In the genomic region with DNA sequence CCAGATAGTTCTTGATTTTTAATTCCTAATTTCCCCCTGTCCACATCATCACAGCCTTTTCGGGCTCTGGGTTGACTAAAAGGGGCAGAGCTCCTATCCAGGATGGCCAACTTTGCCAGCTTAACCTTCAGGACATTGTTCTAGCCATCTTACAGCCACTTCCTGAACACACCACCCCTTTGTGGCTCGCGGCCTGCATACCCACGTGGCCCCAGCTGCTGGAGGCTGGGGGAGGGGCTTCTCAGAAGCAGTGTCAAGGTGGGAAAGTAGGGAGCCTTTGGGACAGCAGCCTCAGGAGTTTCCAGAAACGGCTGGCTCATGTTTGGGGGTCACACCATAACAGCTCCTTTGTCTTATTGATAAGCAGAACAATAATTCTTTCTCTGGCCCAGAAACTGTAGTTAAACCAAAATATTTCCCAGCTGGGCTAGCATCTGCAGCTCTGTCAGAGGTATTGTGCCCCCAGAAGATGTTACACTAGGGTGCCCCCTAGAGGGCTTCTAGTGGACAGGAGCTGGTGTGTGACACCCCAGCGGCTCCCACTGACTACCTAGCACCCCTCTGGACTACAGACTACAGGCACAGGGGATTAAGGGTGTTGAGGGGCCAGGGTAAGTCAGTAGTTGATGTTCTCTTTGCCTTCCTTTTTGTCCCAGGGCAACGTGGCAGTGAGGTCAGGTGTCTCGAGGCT, we compare ENCODE assay signal across 9 mouse cellular contexts. TPM values are rescaled to one million over a fixed set of nuclear protein-coding genes. Genes with fewer than 3 reads are reported as not detected.
A peak's percentile ranks its signal among the peaks of the same experiment; 100 is the strongest.
DNase-seq lines count a peak whose midpoint lies in the region; ATAC-seq lines count a peak whose summit lies in the region.
"Had no signal": no experiment of that assay in that cellular context is flagged by ENCODE, and none has a peak within 500 bp of the region (broad histone marks: within the 10 kb centered on the region; RNA-seq: fewer than 3 reads in every experiment).

No protein-coding gene starts in this region.

- 51% methylated on average over 8 of the region's 8 CpGs for WGBS in forebrain, embryonic 14.5 days
- WGBS in forebrain, embryonic 10.5 days = 62% methylated on average over 8 of the region's 8 CpGs
- 59% methylated on average over 8 of the region's 8 CpGs for WGBS in neural tube, embryonic 12.5 days

- no peaks in the 10 kb centered on the region for H3K9me3 ChIP-seq in forebrain, embryonic 14.5 days (replicated peaks; ENCODE audit: control insufficient read depth, low read length)
- no peaks in the 10 kb centered on the region for H3K9me3 ChIP-seq in forebrain, embryonic 10.5 days
- no peaks in the 10 kb centered on the region for H3K9me3 ChIP-seq in neural tube, embryonic 12.5 days

- no peaks in the 10 kb centered on the region for H3K4me1 ChIP-seq in forebrain, embryonic 14.5 days (ENCODE audit: control insufficient read depth, insufficient read depth, low read length)
- H3K4me1 ChIP-seq in forebrain, embryonic 10.5 days = peaks cover 11% of the 10 kb centered on the region; the same call in 1 of the 2 replicates
- no peaks in the 10 kb centered on the region for H3K4me1 ChIP-seq in neural tube, embryonic 12.5 days

- H3K4me2 ChIP-seq in forebrain, embryonic 14.5 days (ENCODE audit: low read length) = no peak overlapping the region
- no peak overlapping the region for H3K4me2 ChIP-seq in neural tube, embryonic 12.5 days (replicated peaks)

- H3K9ac ChIP-seq in forebrain, embryonic 14.5 days (ENCODE audit: low read length) = no peak overlapping the region
- H3K9ac ChIP-seq in neural tube, embryonic 12.5 days = no peak overlapping the region

- peak; percentile 25; the same call in 1 of the 2 replicates for ATAC-seq in forebrain, embryonic 14.5 days
- peak; percentile 62; the same call in 1 of the 2 replicates for ATAC-seq in neural tube, embryonic 12.5 days (ENCODE audit: low FRiP score, low read depth)
- ATAC-seq in neutrophil, adult 5-6 weeks (ENCODE audit: extremely low read depth, insufficient number of reproducible peaks, low FRiP score, poor library complexity, severe bottlenecking) = 0 out of 2 replicates have a peak, but pooled peaks have one; percentile 22

- H3K4me3 ChIP-seq in forebrain, embryonic 14.5 days (ENCODE audit: low read depth, low read length) = no peak overlapping the region
- H3K4me3 ChIP-seq in forebrain, embryonic 10.5 days = no peak overlapping the region
- no peak overlapping the region for H3K4me3 ChIP-seq in neural tube, embryonic 12.5 days

- DNase-seq in forebrain, embryonic 14.5 days (ENCODE audit: low spot score) = peak; percentile 28
- no peak for DNase-seq in forebrain, embryonic 10.5 days (ENCODE audit: extremely low spot score, low spot score)
- DNase-seq in neural tube, embryonic 10.5 days (ENCODE audit: extremely low spot score, low spot score) = no peak
- peak; percentile 61 for DNase-seq in layer of hippocampus, adult 9-11 months
- no peak for DNase-seq in natural killer cell, adult 2 months (ENCODE audit: low spot score in 2 of 2)
- DNase-seq in Muller cell, postnatal 12 days (ENCODE audit: inconsistent ontology term) = no peak

- H3K27ac ChIP-seq in forebrain, embryonic 14.5 days (ENCODE audit: low read depth, low read length) = no peak overlapping the region
- H3K27ac ChIP-seq in forebrain, embryonic 10.5 days = no peak overlapping the region
- H3K27ac ChIP-seq in neural tube, embryonic 12.5 days = no peak overlapping the region

- peaks cover 54% of the 10 kb centered on the region for H3K36me3 ChIP-seq in forebrain, embryonic 14.5 days (ENCODE audit: control insufficient read depth, insufficient read depth, low read length)
- H3K36me3 ChIP-seq in forebrain, embryonic 10.5 days (replicated peaks) = peaks cover 95% of the 10 kb centered on the region
- H3K36me3 ChIP-seq in neural tube, embryonic 12.5 days = peaks cover 57% of the 10 kb centered on the region

- H3K27me3 ChIP-seq in forebrain, embryonic 14.5 days (replicated peaks; ENCODE audit: control insufficient read depth, insufficient read depth, low read length) = no peaks in the 10 kb centered on the region
- no peaks in the 10 kb centered on the region for H3K27me3 ChIP-seq in forebrain, embryonic 10.5 days (ENCODE audit: poor library complexity, severe bottlenecking)
- H3K27me3 ChIP-seq in neural tube, embryonic 12.5 days (replicated peaks) = no peaks in the 10 kb centered on the region

RNA-seq across cellular contexts. Expression of gene Gm45521, which starts 12.6 kb away (rescaled TPM):
- 0.28 TPM in 1 of 2 replicates, not detected in the other for polyA plus RNA-seq in forebrain, embryonic 14.5 days (2014; fragmentation: Nextera tagmentation; extraction: Ambion mirVana)
- 0.22 and 0.32 TPM in 2 replicates for polyA plus RNA-seq in forebrain, embryonic 10.5 days (2016; fragmentation: Nextera tagmentation; extraction: Ambion mirVana)
- polyA plus RNA-seq in neural tube, embryonic 12.5 days (2016; fragmentation: Nextera tagmentation; extraction: Ambion mirVana) = not detected in 2 replicates
- not detected in 2 replicates for total RNA-seq in neutrophil, adult 5-6 weeks (2017)
- total RNA-seq: heart, adult 18-20 months had no signal

RNA-seq across cellular contexts. Expression of gene Dnase1l3, which starts 49.9 kb away (rescaled TPM):
- 0.05 and 0.15 TPM in 2 replicates for polyA plus RNA-seq in forebrain, embryonic 14.5 days (2014; fragmentation: Nextera tagmentation; extraction: Ambion mirVana)
- polyA plus RNA-seq in forebrain, embryonic 10.5 days (2016; fragmentation: Nextera tagmentation; extraction: Ambion mirVana) = not detected in 2 replicates
- 0.04 and 0.15 TPM in 2 replicates for polyA plus RNA-seq in neural tube, embryonic 12.5 days (2016; fragmentation: Nextera tagmentation; extraction: Ambion mirVana)
- total RNA-seq in neutrophil, adult 5-6 weeks (2017) = 0.74 and 1.3 TPM in 2 replicates

RNA-seq across cellular contexts. Expression of gene Abhd6, which starts 58.2 kb away (rescaled TPM):
- polyA plus RNA-seq in forebrain, embryonic 14.5 days (2014; fragmentation: Nextera tagmentation; extraction: Ambion mirVana) = 33.5 and 34.1 TPM in 2 replicates
- 18.6 and 20.2 TPM in 2 replicates for polyA plus RNA-seq in forebrain, embryonic 10.5 days (2016; fragmentation: Nextera tagmentation; extraction: Ambion mirVana)
- 20.0 and 20.1 TPM in 2 replicates for polyA plus RNA-seq in neural tube, embryonic 12.5 days (2016; fragmentation: Nextera tagmentation; extraction: Ambion mirVana)
- total RNA-seq in neutrophil, adult 5-6 weeks (2017) = 3.4 and 7.2 TPM in 2 replicates

Comparison
In these comparisons a context has a peak if more than half of its experiments do, and no peak if none do; other contexts are left out.
1. DNase-seq: peak in forebrain, embryonic 14.5 days (single experiment) and layer of hippocampus, adult 9-11 months (single experiment); none in forebrain, embryonic 10.5 days (single experiment), neural tube, embryonic 10.5 days (single experiment), natural killer cell, adult 2 months (0 of 2) and Muller cell, postnatal 12 days (single experiment).
2. Peak in every context shown above with its lines, with median percentiles within 50 percentile points of each other: ATAC-seq.